ENCODE assay signal across 8 mouse cellular contexts in the genomic region with DNA sequence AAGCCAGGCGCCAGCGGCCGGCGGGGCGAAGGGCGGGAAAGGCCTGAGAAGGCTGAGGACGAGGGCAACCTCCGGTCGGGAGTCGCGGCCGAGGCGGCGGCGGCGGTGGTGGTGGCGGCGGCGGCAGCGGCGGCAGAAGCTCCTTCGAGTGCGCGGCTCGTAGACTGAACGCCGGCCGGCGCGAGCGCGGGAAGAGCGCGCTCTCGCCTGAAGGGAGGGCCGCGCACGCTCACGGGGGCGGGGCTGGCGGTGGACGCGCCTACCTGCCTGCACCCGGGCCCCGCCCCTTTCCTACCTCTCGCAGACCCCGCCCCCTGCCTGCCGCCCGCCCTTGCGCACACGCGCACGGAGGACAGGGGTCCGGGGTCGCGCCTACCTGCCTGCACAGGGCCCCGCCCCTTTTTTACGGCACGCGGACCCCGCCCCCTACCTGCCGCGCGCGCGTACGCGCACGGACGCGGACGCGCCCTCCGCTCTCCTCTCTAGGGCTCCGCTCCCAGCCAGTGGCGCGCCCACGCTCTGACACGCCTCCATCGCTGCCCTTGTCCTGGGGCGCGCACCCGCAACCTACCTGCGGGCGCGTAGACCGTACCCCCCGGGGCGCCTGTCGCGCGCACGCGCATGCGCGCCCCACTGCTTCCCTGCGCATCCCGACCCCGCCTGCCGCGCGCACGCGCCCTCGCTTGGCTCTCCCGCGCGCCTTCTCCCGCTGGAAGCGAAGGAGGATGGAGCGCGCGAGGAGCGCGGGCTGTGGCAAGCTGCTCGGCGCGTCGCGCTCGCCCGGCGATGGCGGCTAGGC. TPM values are rescaled to one million over a fixed set of nuclear protein-coding genes. Genes with fewer than 3 reads are reported as not detected.
DNase-seq lines count a peak whose midpoint lies in the region; ATAC-seq and TF ChIP-seq lines count a peak whose summit lies in the region.

No protein-coding gene starts in this region.

- peak overlapping the region; percentile 25 for H3K4me3 ChIP-seq in heart, adult 2 months
- H3K4me3 ChIP-seq in embryonic facial prominence, embryonic 10.5 days = peak overlapping the region; percentile 78
- H3K4me3 ChIP-seq in heart, embryonic 14.5 days (ENCODE audit: control insufficient read depth in 1 of 2, insufficient read depth in 1 of 2, low read depth in 1 of 2, low read length in 2 of 2) = peak overlapping the region; percentile 64 to 70
- H3K4me3 ChIP-seq in liver, embryonic 11.5 days (ENCODE audit: low read depth, low read length) = peak overlapping the region; percentile 65
- peak overlapping the region; percentile 88 for H3K4me3 ChIP-seq in neural tube, embryonic 12.5 days

- TF ChIP-seq EP300 in heart, adult 2 months (IDR thresholded peaks at IDR 0.05; ENCODE audit: insufficient read depth, low read depth, low read length) = no peak

- ATAC-seq in heart, embryonic 14.5 days (ENCODE audit: insufficient number of reproducible peaks, insufficient read depth, low FRiP score, low read depth) = peak; percentile 59; the same call in 1 of the 2 replicates
- peak; percentile 78 for ATAC-seq in liver, embryonic 11.5 days (replicated peaks; ENCODE audit: low FRiP score)
- peak; percentile 91 for ATAC-seq in neural tube, embryonic 12.5 days (ENCODE audit: low FRiP score, low read depth)

- H3K27ac ChIP-seq in heart, adult 2 months = no peak overlapping the region
- peak overlapping the region; percentile 78 for H3K27ac ChIP-seq in embryonic facial prominence, embryonic 10.5 days (replicated peaks)
- H3K27ac ChIP-seq in heart, embryonic 14.5 days (replicated peaks in 1 of 2; ENCODE audit: control insufficient read depth in 1 of 2, insufficient read depth in 1 of 2, low read depth in 2 of 2, low read length in 2 of 2) = no peak overlapping the region
- no peak overlapping the region for H3K27ac ChIP-seq in liver, embryonic 11.5 days (ENCODE audit: low read depth, low read length)
- H3K27ac ChIP-seq in neural tube, embryonic 12.5 days = peak overlapping the region; percentile 95

- no peak for TF ChIP-seq CTCF in heart, adult 2 months (IDR thresholded peaks at IDR 0.05)

- DNase-seq in heart, adult 2 months = peak; percentile 13 to 18
- no peak for DNase-seq in heart, adult 8-10 months (ENCODE audit: low spot score)
- peak; percentile 91 for DNase-seq in embryonic facial prominence, embryonic 10.5 days (ENCODE audit: low spot score)
- DNase-seq in kidney, postnatal 25 days = peak; percentile 97 to 98
- peak; percentile 62 for DNase-seq in liver, embryonic 11.5 days (ENCODE audit: low spot score)
- DNase-seq in thymus, postnatal 0 days (ENCODE audit: low spot score) = peak; percentile 40

- H3K36me3 ChIP-seq in heart, adult 2 months (ENCODE audit: control insufficient read depth, insufficient read depth, low read length) = no peaks in the 10 kb centered on the region
- H3K36me3 ChIP-seq in embryonic facial prominence, embryonic 10.5 days (replicated peaks) = no peaks in the 10 kb centered on the region
- no peaks in the 10 kb centered on the region for H3K36me3 ChIP-seq in heart, embryonic 14.5 days (ENCODE audit: control insufficient read depth, insufficient read depth, low read length)
- H3K36me3 ChIP-seq in liver, embryonic 11.5 days (ENCODE audit: control insufficient read depth, insufficient read depth, low read length) = no peaks in the 10 kb centered on the region
- H3K36me3 ChIP-seq in neural tube, embryonic 12.5 days = 0 out of 2 replicates have a peak, but pooled peaks cover under 1% of the 10 kb centered on the region

- TF ChIP-seq POLR2A in heart, adult 2 months (IDR thresholded peaks at IDR 0.05; ENCODE audit: insufficient read depth, low read depth, low read length) = no peak

- intact Hi-C loops in heart, adult 2 months (cut with DNase I) = loop anchor here (10.0 kb wide), 1 partner anchor 365 kb away; no protein-coding TSS in a partner anchor

- no peaks in the 10 kb centered on the region for H3K79me2 ChIP-seq in heart, adult 2 months (replicated peaks; ENCODE audit: control insufficient read depth, insufficient read depth, low read length)

- WGBS in heart, adult 2 months = under 1% methylated on average over 88 of the region's 124 CpGs
- WGBS in embryonic facial prominence, embryonic 10.5 days = under 1% methylated on average over 124 of the region's 124 CpGs
- WGBS in heart, embryonic 14.5 days = under 1% methylated on average over 107 of the region's 124 CpGs
- under 1% methylated on average over 102 of the region's 124 CpGs for WGBS in liver, embryonic 11.5 days
- under 1% methylated on average over 105 of the region's 124 CpGs for WGBS in neural tube, embryonic 12.5 days

- no peaks in the 10 kb centered on the region for H3K9me3 ChIP-seq in embryonic facial prominence, embryonic 10.5 days
- H3K9me3 ChIP-seq in heart, embryonic 14.5 days (ENCODE audit: control insufficient read depth, low read length) = no peaks in the 10 kb centered on the region
- H3K9me3 ChIP-seq in liver, embryonic 11.5 days (ENCODE audit: control insufficient read depth, low read length) = no peaks in the 10 kb centered on the region
- H3K9me3 ChIP-seq in neural tube, embryonic 12.5 days = peaks cover 2% of the 10 kb centered on the region; the same call in 1 of the 2 replicates

- H3K4me2 ChIP-seq in heart, embryonic 14.5 days (ENCODE audit: low read length) = peak overlapping the region; percentile 99
- H3K4me2 ChIP-seq in liver, embryonic 11.5 days = peak overlapping the region; percentile 92
- peak overlapping the region; percentile 91 for H3K4me2 ChIP-seq in neural tube, embryonic 12.5 days (replicated peaks)

- no peaks in the 10 kb centered on the region for H3K4me1 ChIP-seq in heart, adult 2 months (ENCODE audit: control insufficient read depth, insufficient read depth, low read length)
- peaks cover 17% of the 10 kb centered on the region for H3K4me1 ChIP-seq in embryonic facial prominence, embryonic 10.5 days
- peaks cover 0 to 11% of the 10 kb centered on the region in 2 experiments; a peak in 2 of 4 replicates for H3K4me1 ChIP-seq in heart, embryonic 14.5 days (ENCODE audit: control insufficient read depth in 2 of 2, insufficient read depth in 2 of 2, low read length in 2 of 2)
- peaks cover 3% of the 10 kb centered on the region; the same call in 1 of the 2 replicates for H3K4me1 ChIP-seq in liver, embryonic 11.5 days (replicated peaks; ENCODE audit: control insufficient read depth, insufficient read depth, low read length)
- peaks cover 6% of the 10 kb centered on the region for H3K4me1 ChIP-seq in neural tube, embryonic 12.5 days

- H3K9ac ChIP-seq in heart, adult 2 months (ENCODE audit: low read depth, low read length) = no peak overlapping the region
- H3K9ac ChIP-seq in heart, embryonic 14.5 days (ENCODE audit: low read length) = no peak overlapping the region; the same call in 1 of the 2 replicates
- no peak overlapping the region for H3K9ac ChIP-seq in liver, embryonic 11.5 days (ENCODE audit: low read depth, low read length)
- peak overlapping the region; percentile 95 for H3K9ac ChIP-seq in neural tube, embryonic 12.5 days

- H3K27me3 ChIP-seq in heart, adult 2 months (ENCODE audit: control insufficient read depth, insufficient read depth, low read length) = peaks cover 17% of the 10 kb centered on the region
- peaks cover 46% of the 10 kb centered on the region for H3K27me3 ChIP-seq in embryonic facial prominence, embryonic 10.5 days (replicated peaks; ENCODE audit: low read depth, poor library complexity, severe bottlenecking)
- H3K27me3 ChIP-seq in heart, embryonic 14.5 days (ENCODE audit: control insufficient read depth, insufficient read depth, low read length) = peaks cover 39% of the 10 kb centered on the region
- H3K27me3 ChIP-seq in liver, embryonic 11.5 days (replicated peaks; ENCODE audit: control insufficient read depth, insufficient read depth, low read length) = peaks cover 24% of the 10 kb centered on the region
- H3K27me3 ChIP-seq in neural tube, embryonic 12.5 days (replicated peaks) = no peaks in the 10 kb centered on the region; the same call in 1 of the 2 replicates

RNA-seq across cellular contexts. Expression of a gene that starts 56.4 kb away (rescaled TPM):
- not detected for total RNA-seq in heart, adult 2 months (2021)
- 0.18 and 0.26 TPM in 2 replicates for polyA plus RNA-seq in heart, adult 2 months (2012; rRNA removed)
- total RNA-seq in heart, adult 8-10 months (2022) = not detected
- 9.2 and 18.5 TPM in 2 replicates for polyA plus RNA-seq in embryonic facial prominence, embryonic 10.5 days (2016; fragmentation: Nextera tagmentation; extraction: Ambion mirVana)
- polyA plus RNA-seq in heart, embryonic 14.5 days (2014; fragmentation: Nextera tagmentation; extraction: Ambion mirVana) = 1.0 and 1.3 TPM in 2 replicates
- polyA plus RNA-seq in liver, embryonic 11.5 days (2014; fragmentation: Nextera tagmentation; extraction: Ambion mirVana) = 1.3 and 1.4 TPM in 2 replicates
- polyA plus RNA-seq in neural tube, embryonic 12.5 days (2016; fragmentation: Nextera tagmentation; extraction: Ambion mirVana) = 202 and 203 TPM in 2 replicates
- 2.3 and 2.6 TPM in 2 replicates for polyA plus RNA-seq in thymus, postnatal 0 days (2015; fragmentation: Nextera tagmentation; extraction: Ambion mirVana)

Comparison
In these comparisons a context has a peak if more than half of its experiments do, and no peak if none do; other contexts are left out.
1. H3K27ac ChIP-seq: peak in embryonic facial prominence, embryonic 10.5 days (single experiment) and neural tube, embryonic 12.5 days (single experiment); none in heart, adult 2 months (single experiment), heart, embryonic 14.5 days (0 of 2) and liver, embryonic 11.5 days (single experiment).
2. H3K4me3 ChIP-seq: peak in every context shown above with its lines; median percentile 88 in neural tube, embryonic 12.5 days; 78 in embryonic facial prominence, embryonic 10.5 days; 67 in heart, embryonic 14.5 days; 65 in liver, embryonic 11.5 days; 25 in heart, adult 2 months.
3. RNA of a gene that starts 56.4 kb away (polyA plus RNA-seq): 202 to 203 TPM in neural tube, embryonic 12.5 days; 9.2 to 18.5 TPM in embryonic facial prominence, embryonic 10.5 days, 2.3 to 2.6 TPM in thymus, postnatal 0 days, 1.0 to 1.3 TPM in heart, embryonic 14.5 days, 1.3 to 1.4 TPM in liver, embryonic 11.5 days and 0.18 to 0.26 TPM in heart, adult 2 months; every median in the first group is over 10 times any median in the second.
4. Peak in every context shown above with its lines, with median percentiles within 50 percentile points of each other: ATAC-seq and H3K4me2 ChIP-seq.